Mouse (Mus musculus) stomach, embryonic 15.5 days (tissue): ENCODE results near the gene Metap1d. TPM values are rescaled to one million over a fixed set of nuclear protein-coding genes. Genes with fewer than 3 reads are reported as not detected.

Experiments used
- ATAC-seq: fragments of 200-750 bp; cut with Nextera tagmentation; 2 replicates; pipeline ENCODE4 v1.8.0; 2017; ENCODE audit warnings: low read depth, moderate number of reproducible peaks, moderate TSS enrichment; ENCODE audit not compliant: insufficient read depth, low FRiP score
- H3K27ac ChIP-seq: fragments of 300-500 bp; sonication (generic); 2 replicates; pipeline ENCODE4 v1.5.1; 2015; ENCODE audit warnings: mild to moderate bottlenecking, inconsistent platforms
- H3K27me3 ChIP-seq: fragments of 300-500 bp; sonication (generic); replicated peaks from 2 replicates; pipeline ENCODE4 v1.6.1; 2015; ENCODE audit warnings: inconsistent platforms
- H3K36me3 ChIP-seq: fragments of 300-500 bp; sonication (generic); 2 replicates; pipeline ENCODE4 v1.6.1; 2015; ENCODE audit warnings: inconsistent platforms
- H3K4me1 ChIP-seq: fragments of 300-500 bp; sonication (generic); 2 replicates; pipeline ENCODE4 v1.6.1; 2015; ENCODE audit warnings: inconsistent platforms
- H3K4me2 ChIP-seq: fragments of 300-500 bp; sonication (generic); 2 replicates; pipeline ENCODE4 v1.6.1; 2015; ENCODE audit warnings: mild to moderate bottlenecking, inconsistent platforms
- H3K4me3 ChIP-seq: fragments of 300-500 bp; sonication (generic); replicated peaks from 2 replicates; pipeline ENCODE4 v1.5.1; 2015; ENCODE audit warnings: inconsistent platforms
- H3K9ac ChIP-seq: fragments of 300-500 bp; sonication (generic); 2 replicates; pipeline ENCODE4 v1.6.1; 2015; ENCODE audit warnings: inconsistent platforms
- H3K9me3 ChIP-seq: fragments of 300-500 bp; sonication (generic); 2 replicates; pipeline ENCODE4 v1.6.1; 2016; ENCODE audit warnings: inconsistent platforms
- WGBS: fragments of 180-500 bp; shearing (Covaris S2); methylation state at CpG from one replicate; pipeline ENCODE4 v1.1.7; 2015; 5-methylcytosine and 5-hydroxymethylcytosine counted together
- polyA plus RNA-seq: library from polyadenylated mRNA; unstranded; fragments of >200 nt; fragmentation: Nextera tagmentation; extraction: Ambion mirVana; gene quantifications from 2 replicates; pipeline ENCODE4 v1.2.1, GENCODE M21; 2015

Gene Metap1d
- polyA plus RNA-seq, 1 experiment from 2014 or later, result 35.6 TPM

- peak overlapping the region; percentile 19; the same call in 1 of the 2 replicates for H3K27ac ChIP-seq
- peak; percentile 89 for ATAC-seq
- peaks cover 97% of the 10 kb centered on the region for H3K27me3 ChIP-seq
- H3K36me3 ChIP-seq, result no peaks in the 10 kb centered on the region
- H3K4me3 ChIP-seq, result peak overlapping the region; percentile 48
- H3K9me3 ChIP-seq, result no peaks in the 10 kb centered on the region
- peak overlapping the region; percentile 91 for H3K4me2 ChIP-seq
- WGBS, result under 1% methylated on average over 60 of the region's 60 CpGs
- H3K4me1 ChIP-seq, result peaks cover 16% of the 10 kb centered on the region
- 0 out of 2 replicates have a peak overlapping the region, but pooled peaks have one; percentile 14 for H3K9ac ChIP-seq
Measured at GRCm38 (mm10) chr2:71529511-71530351, 76.7 kb downstream of the Metap1d start.

DNA sequence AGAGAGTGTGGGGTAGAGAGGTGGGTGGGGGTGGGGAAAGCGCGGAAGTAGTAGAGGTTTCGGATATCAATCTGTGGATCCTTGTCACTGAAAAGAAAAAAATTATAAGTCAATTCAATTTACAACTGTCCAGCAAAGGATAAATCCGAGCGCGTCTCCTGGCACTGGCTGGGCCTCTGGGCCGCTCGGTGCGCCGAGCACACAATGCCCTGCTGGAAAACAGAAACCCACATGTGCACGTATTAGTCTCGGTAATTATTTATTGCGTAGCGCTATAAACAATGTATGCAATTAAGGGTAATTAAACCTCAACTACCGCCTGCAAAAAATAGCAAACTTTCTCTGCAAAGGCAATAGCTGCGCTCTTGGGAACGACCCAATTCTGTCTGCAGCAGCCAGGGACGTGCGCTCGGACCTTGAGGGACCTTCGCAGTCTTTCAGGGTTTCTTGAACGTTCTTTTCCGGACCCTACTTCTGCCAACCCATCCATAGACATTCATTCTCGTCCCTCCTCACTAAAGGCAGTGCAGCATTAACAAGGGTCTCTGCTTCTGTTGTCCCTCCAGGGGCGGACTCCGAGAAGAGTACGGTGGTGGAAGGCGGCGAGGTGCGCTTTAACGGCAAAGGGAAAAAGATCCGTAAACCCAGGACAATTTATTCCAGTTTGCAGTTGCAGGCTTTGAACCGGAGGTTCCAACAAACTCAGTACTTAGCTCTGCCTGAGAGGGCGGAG is 77.5 kb downstream of the Metap1d start:
- Histone ChIP-seq H3K4me1 (peaks cover 16% of the 10 kb centered on the region), H3K9ac (no peak overlapping the region), H3K36me3 (no peaks in the 10 kb centered on the region), H3K27ac (0 out of 2 replicates have a peak overlapping the region, but pooled peaks have one; percentile 6), H3K4me2 (no peak overlapping the region), H3K9me3 (no peaks in the 10 kb centered on the region), H3K27me3 (peaks cover 95% of the 10 kb centered on the region), H3K4me3 (peak overlapping the region; percentile 48)
- ATAC-seq, result no peak
- WGBS, result 1% methylated on average over 34 of the region's 34 CpGs

DNA sequence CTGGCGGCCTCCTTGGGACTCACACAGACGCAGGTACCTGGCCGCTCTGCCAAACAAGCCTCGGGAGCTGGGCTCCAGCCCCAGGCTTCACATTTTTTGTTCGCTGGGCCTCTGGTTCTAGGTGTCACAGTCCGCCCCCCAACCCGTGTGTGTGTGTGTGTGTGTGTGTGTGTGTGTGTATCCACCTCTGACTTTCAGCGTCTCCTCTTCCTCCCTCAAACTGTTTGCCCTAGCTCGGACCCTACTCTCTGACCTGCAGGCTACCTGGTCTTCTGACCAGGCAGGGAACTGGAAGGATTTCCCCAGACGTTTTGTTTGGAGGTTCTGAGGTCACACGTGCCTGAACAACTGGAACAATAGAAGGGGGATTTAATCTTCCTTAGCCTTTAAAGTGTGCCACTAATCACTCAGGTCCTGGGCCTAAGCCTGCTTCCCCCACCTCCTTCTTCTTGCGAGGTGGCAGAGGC is 78.1 kb downstream of the Metap1d start:
- no peak overlapping the region for H3K9ac ChIP-seq
- no peak overlapping the region for H3K27ac ChIP-seq
- H3K36me3 ChIP-seq, result no peaks in the 10 kb centered on the region
- peaks cover 16% of the 10 kb centered on the region for H3K4me1 ChIP-seq
- peaks cover 93% of the 10 kb centered on the region for H3K27me3 ChIP-seq
- 3% methylated on average over 12 of the region's 12 CpGs for WGBS
- H3K9me3 ChIP-seq, result no peaks in the 10 kb centered on the region
- ATAC-seq, result no peak
- H3K4me2 ChIP-seq, result no peak overlapping the region
- H3K4me3 ChIP-seq, result peak overlapping the region; percentile 48

- peaks cover 16% of the 10 kb centered on the region for H3K4me1 ChIP-seq
- no peak overlapping the region for H3K9ac ChIP-seq
- no peaks in the 10 kb centered on the region for H3K9me3 ChIP-seq
- peaks cover 93% of the 10 kb centered on the region for H3K27me3 ChIP-seq
- 0 out of 2 replicates have a peak overlapping the region, but pooled peaks have one; percentile 10 for H3K4me3 ChIP-seq
- H3K4me2 ChIP-seq, result peak overlapping the region; percentile 4; the same call in 1 of the 2 replicates
- 1% methylated on average over 43 of the region's 43 CpGs for WGBS
- ATAC-seq, result no peak
- no peaks in the 10 kb centered on the region for H3K36me3 ChIP-seq
- H3K27ac ChIP-seq, result no peak overlapping the region
Measured at GRCm38 (mm10) chr2:71531990-71532970, 79.2 kb downstream of the Metap1d start.

GRCm38 (mm10) chr2:71533094-71533493 is 80.0 kb downstream of the Metap1d start:
- Histone ChIP-seq H3K27me3 (peaks cover 95% of the 10 kb centered on the region), H3K4me1 (peaks cover 16% of the 10 kb centered on the region), H3K36me3 (no peaks in the 10 kb centered on the region), H3K4me3 (no peak overlapping the region), H3K9ac (no peak overlapping the region), H3K9me3 (no peaks in the 10 kb centered on the region), H3K4me2 (no peak overlapping the region), H3K27ac (no peak overlapping the region)
- WGBS, result 4% methylated on average over 5 of the region's 5 CpGs
- no peak for ATAC-seq

GRCm38 (mm10) chr2:71534242-71535052 is 81.4 kb downstream of the Metap1d start:
- Histone ChIP-seq H3K4me1 (peaks cover 11% of the 10 kb centered on the region), H3K27me3 (peaks cover 95% of the 10 kb centered on the region), H3K9ac (no peak overlapping the region), H3K9me3 (no peaks in the 10 kb centered on the region), H3K4me3 (no peak overlapping the region), H3K36me3 (no peaks in the 10 kb centered on the region), H3K27ac (no peak overlapping the region), H3K4me2 (no peak overlapping the region)
- 2% methylated on average over 20 of the region's 20 CpGs for WGBS
- ATAC-seq, result no peak

DNA sequence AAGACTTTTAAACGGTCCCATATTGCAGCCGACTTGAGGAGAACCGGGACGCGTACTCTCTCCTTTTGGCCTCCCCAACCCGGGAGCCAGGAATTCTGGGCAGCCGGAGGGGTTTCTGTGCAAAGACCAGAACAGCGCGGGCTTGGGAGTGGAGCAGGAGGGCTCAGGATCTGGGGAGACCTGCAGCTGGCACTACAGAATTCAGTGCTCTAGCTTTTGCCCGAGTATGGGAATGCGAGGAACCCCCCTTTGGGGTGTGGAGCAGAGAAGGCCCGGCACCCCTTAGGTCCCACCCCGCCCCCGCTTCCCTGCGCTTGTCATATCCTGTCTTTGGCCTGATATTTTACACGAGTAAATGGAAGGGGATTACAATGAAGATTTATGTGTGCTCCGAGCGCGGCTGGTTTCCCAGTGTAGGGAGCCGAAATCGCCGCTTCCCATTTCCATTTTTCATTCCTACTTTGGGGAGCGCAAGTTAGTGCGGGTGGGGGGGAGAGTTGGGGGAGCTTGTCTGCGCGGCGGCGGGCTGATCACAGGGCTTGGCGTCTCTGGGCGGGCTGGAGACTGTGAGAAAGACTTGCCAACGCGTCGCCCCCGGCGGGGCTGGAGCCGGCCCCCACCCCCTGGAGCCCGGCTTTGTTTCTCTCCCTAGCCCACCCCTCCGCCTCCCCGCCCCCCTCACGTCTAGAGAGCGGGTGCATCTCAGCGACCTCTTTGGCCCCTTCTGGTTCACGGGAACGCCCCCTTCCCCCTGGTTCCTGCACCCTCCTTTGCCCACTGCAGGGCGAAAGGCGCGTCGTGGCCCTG is 87.7 kb downstream of the Metap1d start:
- Histone ChIP-seq H3K27ac (no peak overlapping the region), H3K4me2 (peak overlapping the region; percentile 36), H3K36me3 (no peaks in the 10 kb centered on the region), H3K9ac (no peak overlapping the region), H3K4me1 (peaks cover 30% of the 10 kb centered on the region), H3K4me3 (0 out of 2 replicates have a peak overlapping the region, but pooled peaks have one; percentile 8), H3K27me3 (peaks cover 92% of the 10 kb centered on the region), H3K9me3 (no peaks in the 10 kb centered on the region)
- ATAC-seq, result no peak; the same call in 1 of the 2 replicates
- WGBS, result under 1% methylated on average over 48 of the region's 48 CpGs

GRCm38 (mm10) chr2:71541418-71542226 is 88.5 kb downstream of the Metap1d start:
- no peak; the same call in 1 of the 2 replicates for ATAC-seq
- no peaks in the 10 kb centered on the region for H3K36me3 ChIP-seq
- WGBS, result 3% methylated on average over 37 of the region's 37 CpGs

DNA sequence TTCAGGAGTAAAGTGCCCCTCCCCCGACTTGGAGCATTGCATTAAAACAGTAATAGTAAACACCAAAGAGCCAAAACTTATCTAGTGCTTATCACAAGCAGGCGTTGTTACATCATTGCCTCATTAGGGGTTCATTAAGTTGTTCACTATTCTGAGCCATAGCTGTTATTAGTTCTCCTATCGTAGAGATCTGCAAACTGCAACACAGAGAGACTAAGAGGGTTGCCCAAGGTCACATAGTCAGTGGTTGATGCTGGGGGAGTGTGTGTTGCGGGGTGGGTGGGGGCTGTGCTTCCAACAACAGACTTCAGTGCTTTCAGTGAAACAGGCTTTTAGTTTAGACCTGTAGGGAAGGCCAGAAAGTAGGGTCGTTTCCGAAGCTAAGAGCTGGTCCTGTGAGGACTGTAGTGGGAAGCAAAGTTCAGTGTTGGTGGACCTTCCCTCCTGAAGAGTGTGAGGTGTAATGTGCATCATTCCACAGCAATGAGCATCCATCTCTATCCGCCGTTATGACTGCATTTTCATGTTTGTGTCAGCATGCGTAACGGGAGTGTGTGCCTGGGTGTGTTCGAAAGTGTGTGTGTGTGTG is 89.2 kb downstream of the Metap1d start:
- Histone ChIP-seq H3K36me3 (no peaks in the 10 kb centered on the region), H3K27ac (no peak overlapping the region), H3K4me1 (peaks cover 42% of the 10 kb centered on the region), H3K4me2 (peak overlapping the region; percentile 41; the same call in 1 of the 2 replicates), H3K9ac (no peak overlapping the region), H3K27me3 (peaks cover 89% of the 10 kb centered on the region), H3K4me3 (no peak overlapping the region), H3K9me3 (no peaks in the 10 kb centered on the region)
- no peak for ATAC-seq
- WGBS, result 3% methylated on average over 11 of the region's 11 CpGs

More at GRCm38 (mm10) chr2:71541418-71542226, 88.5 kb downstream of the Metap1d start:
- no peak overlapping the region for H3K27ac ChIP-seq
- no peak overlapping the region for H3K9ac ChIP-seq
- 0 out of 2 replicates have a peak overlapping the region, but pooled peaks have one; percentile 1 for H3K4me3 ChIP-seq
- peak overlapping the region; percentile 36 for H3K4me2 ChIP-seq
- H3K4me1 ChIP-seq, result peaks cover 38% of the 10 kb centered on the region
- H3K9me3 ChIP-seq, result no peaks in the 10 kb centered on the region
- H3K27me3 ChIP-seq, result peaks cover 92% of the 10 kb centered on the region
